ENCODE assay signal across 11 mouse cellular contexts in the genomic region with DNA sequence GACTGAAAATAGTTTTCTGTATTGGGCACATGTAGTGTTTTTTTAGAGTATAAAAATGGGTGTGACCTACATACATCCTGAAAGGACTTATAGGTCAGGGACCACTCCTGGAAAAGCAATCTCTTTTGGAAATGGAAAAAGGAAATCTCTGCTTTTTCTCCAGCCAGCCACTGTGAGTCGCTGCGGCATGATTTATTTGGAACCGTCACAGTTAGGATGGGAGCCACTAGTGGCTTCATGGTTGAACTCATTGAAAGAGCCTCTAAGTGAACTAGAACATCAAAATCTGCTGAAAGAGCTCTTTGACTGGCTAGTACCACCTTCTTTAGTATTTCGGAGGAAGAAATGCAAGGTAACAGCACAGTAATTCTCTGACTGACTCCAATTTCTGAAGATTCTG.
DNase-seq lines count a peak whose midpoint lies in the region; ATAC-seq and TF ChIP-seq lines count a peak whose summit lies in the region.
"Had no signal": no experiment of that assay in that cellular context is flagged by ENCODE, and none has a peak within 500 bp of the region (broad histone marks: within the 10 kb centered on the region; RNA-seq: fewer than 3 reads in every experiment).

No protein-coding gene starts in this region.

- no peak for ATAC-seq in hindbrain, embryonic 14.5 days (ENCODE audit: low FRiP score)
- no peak for ATAC-seq in hindbrain, embryonic 12.5 days (ENCODE audit: low FRiP score)

- H3K4me2 ChIP-seq in hindbrain, embryonic 14.5 days (replicated peaks): no peak overlapping the region
- H3K4me2 ChIP-seq in hindbrain, embryonic 12.5 days (replicated peaks): no peak overlapping the region
- H3K4me2 ChIP-seq: liver, embryonic 15.5 days; neural tube, embryonic 13.5 days had no signal

- no peaks in the 10 kb centered on the region for H3K4me1 ChIP-seq in hindbrain, embryonic 14.5 days (replicated peaks; ENCODE audit: control insufficient read depth, insufficient read depth, low read length)
- H3K4me1 ChIP-seq in hindbrain, embryonic 12.5 days: no peaks in the 10 kb centered on the region
- H3K4me1 ChIP-seq in thymus, adult 2 months (replicated peaks; ENCODE audit: control insufficient read depth, insufficient read depth, low read length): no peaks in the 10 kb centered on the region
- H3K4me1 ChIP-seq: forebrain, embryonic 10.5 days; liver, embryonic 15.5 days; neural tube, embryonic 13.5 days had no signal

- WGBS in hindbrain, embryonic 14.5 days: 53% methylated on average over 4 of the region's 4 CpGs
- WGBS in hindbrain, embryonic 12.5 days: 48% methylated on average over 4 of the region's 4 CpGs
- WGBS in thymus, adult 2 months: 64% methylated on average over 4 of the region's 4 CpGs

- peak; percentile 3 for DNase-seq in adrenal gland, adult 8-10 months
- DNase-seq in adrenal gland, adult 18-20 months (ENCODE audit: low spot score in 2 of 2): no peak
- peak; percentile 26 for DNase-seq in hindbrain, embryonic 14.5 days (ENCODE audit: low spot score)
- peak; percentile 9 to 16 for DNase-seq in right cerebral cortex, adult 2 months (ENCODE audit: low spot score in 2 of 2)
- no peak for DNase-seq in right cerebral cortex, postnatal 25 days
- DNase-seq in thymus, adult 2 months: no peak
- no peak for DNase-seq in urinary bladder, postnatal 4 days (ENCODE audit: low spot score in 2 of 2)

- no peak for TF ChIP-seq CTCF in thymus, adult 2 months (IDR thresholded peaks at IDR 0.05; ENCODE audit: borderline replicate concordance, control insufficient read depth, extremely low read depth, insufficient read depth, low read length, poor library complexity)

- no peak overlapping the region for H3K9ac ChIP-seq in hindbrain, embryonic 14.5 days
- H3K9ac ChIP-seq in hindbrain, embryonic 12.5 days: no peak overlapping the region
- H3K9ac ChIP-seq: liver, embryonic 15.5 days; neural tube, embryonic 13.5 days had no signal

- no peaks in the 10 kb centered on the region for H3K27me3 ChIP-seq in hindbrain, embryonic 14.5 days (ENCODE audit: control insufficient read depth, insufficient read depth, low read length)
- H3K27me3 ChIP-seq in hindbrain, embryonic 12.5 days: no peaks in the 10 kb centered on the region
- no peaks in the 10 kb centered on the region for H3K27me3 ChIP-seq in thymus, adult 2 months (ENCODE audit: control insufficient read depth, insufficient read depth, low read length)
- H3K27me3 ChIP-seq: liver, embryonic 15.5 days; neural tube, embryonic 13.5 days had no signal

- H3K36me3 ChIP-seq in hindbrain, embryonic 14.5 days (replicated peaks; ENCODE audit: control insufficient read depth, insufficient read depth): no peaks in the 10 kb centered on the region
- H3K36me3 ChIP-seq in hindbrain, embryonic 12.5 days: no peaks in the 10 kb centered on the region
- no peaks in the 10 kb centered on the region for H3K36me3 ChIP-seq in thymus, adult 2 months (ENCODE audit: control insufficient read depth, insufficient read depth, low read length)
- H3K36me3 ChIP-seq: forebrain, embryonic 10.5 days; liver, embryonic 15.5 days; neural tube, embryonic 13.5 days had no signal

- no peak overlapping the region for H3K27ac ChIP-seq in hindbrain, embryonic 14.5 days
- H3K27ac ChIP-seq in hindbrain, embryonic 12.5 days: no peak overlapping the region
- H3K27ac ChIP-seq in thymus, adult 2 months (ENCODE audit: control insufficient read depth, insufficient read depth, low read length): no peak overlapping the region
- H3K27ac ChIP-seq: forebrain, embryonic 10.5 days; liver, embryonic 15.5 days; neural tube, embryonic 13.5 days had no signal

- H3K4me3 ChIP-seq in hindbrain, embryonic 14.5 days (replicated peaks; ENCODE audit: low read length): no peak overlapping the region
- H3K4me3 ChIP-seq in hindbrain, embryonic 12.5 days: no peak overlapping the region
- H3K4me3 ChIP-seq in thymus, adult 2 months (ENCODE audit: control insufficient read depth, insufficient read depth, low read length): no peak overlapping the region
- H3K4me3 ChIP-seq: forebrain, embryonic 10.5 days; liver, embryonic 15.5 days; neural tube, embryonic 13.5 days had no signal

- TF ChIP-seq POLR2A in thymus, adult 2 months (IDR thresholded peaks at IDR 0.05; ENCODE audit: control insufficient read depth, extremely low read depth, insufficient read depth, low read length, poor library complexity): no peak

- no peaks in the 10 kb centered on the region for H3K9me3 ChIP-seq in hindbrain, embryonic 14.5 days (ENCODE audit: control insufficient read depth, low read length)
- H3K9me3 ChIP-seq in hindbrain, embryonic 12.5 days (replicated peaks): no peaks in the 10 kb centered on the region
- H3K9me3 ChIP-seq: forebrain, embryonic 10.5 days; liver, embryonic 15.5 days; neural tube, embryonic 13.5 days had no signal

Comparison
In these comparisons a context has a peak if more than half of its experiments do, and no peak if none do; other contexts are left out.
1. DNase-seq: peak in adrenal gland, adult 8-10 months (single experiment), hindbrain, embryonic 14.5 days (single experiment) and right cerebral cortex, adult 2 months (2 of 2); none in adrenal gland, adult 18-20 months (0 of 2), right cerebral cortex, postnatal 25 days (single experiment), thymus, adult 2 months (single experiment) and urinary bladder, postnatal 4 days (0 of 2).